Mouse (Mus musculus) ES-E14 (cell line): Measurements from ENCODE around the gene Dazap2. TPM values are rescaled to one million over a fixed set of nuclear protein-coding genes. Genes with fewer than 3 reads are reported as not detected.

ENCODE experiments used
- DNase-seq: peaks from one replicate; pipeline ENCODE4 v3.0.0-alpha.2; 2013; ENCODE audit warnings: low read depth, low spot score
- H3K27ac ChIP-seq: 2 replicates; pipeline ENCODE4 v1.5.1; 2012; ENCODE audit warnings: low read depth, mild to moderate bottlenecking, low read length, moderate library complexity, mixed read lengths; ENCODE audit not compliant: poor library complexity, insufficient read depth, severe bottlenecking
- H3K36me3 ChIP-seq: 2 replicates; pipeline ENCODE4 v1.6.1; 2012; ENCODE audit warnings: mild to moderate bottlenecking, low read length, moderate library complexity, mixed read lengths; ENCODE audit not compliant: control insufficient read depth, poor library complexity, insufficient read depth, severe bottlenecking
- H3K4me1 ChIP-seq, 2 experiments: fragments of 150-350 bp in 1 of 2; sonication (generic) in 1 of 2; 2 replicates each; pipeline ENCODE4 v1.6.1; 2012; ENCODE audit warnings: low read length in 2 of 2, mild to moderate bottlenecking in 1 of 2, mixed read lengths in 1 of 2; ENCODE audit not compliant: control insufficient read depth in 2 of 2, insufficient read depth in 2 of 2, poor library complexity in 1 of 2
- H3K4me3 ChIP-seq, 2 experiments: fragments of 150-350 bp in 1 of 2; sonication (generic) in 1 of 2; 2 replicates each; pipeline ENCODE4 v1.5.1; 2012; ENCODE audit warnings: low read length in 2 of 2, low read depth in 1 of 2, mild to moderate bottlenecking in 1 of 2, mixed read lengths in 1 of 2; ENCODE audit not compliant: insufficient read depth in 1 of 2, poor library complexity in 1 of 2, severe bottlenecking in 1 of 2
- H3K9ac ChIP-seq: 2 replicates; pipeline ENCODE4 v1.6.1; 2012; ENCODE audit warnings: low read depth, mild to moderate bottlenecking, low read length, mixed read lengths; ENCODE audit not compliant: poor library complexity, insufficient read depth, severe bottlenecking
- H3K9me3 ChIP-seq: fragments of 150-350 bp; sonication (generic); 2 replicates; pipeline ENCODE4 v1.6.1; 2012; ENCODE audit warnings: low read depth, mild to moderate bottlenecking, low read length; ENCODE audit not compliant: control insufficient read depth, insufficient read depth
- CHD2 ChIP-seq: IDR thresholded peaks from 2 replicates; pipeline ENCODE4 v1.6.1; 2014; ENCODE audit warnings: mild to moderate bottlenecking, low read depth, low read length, inconsistent platforms
- HCFC1 ChIP-seq: IDR thresholded peaks from 2 replicates; pipeline ENCODE4 v1.6.1; 2012; ENCODE audit warnings: low read length, inconsistent platforms, borderline replicate concordance; ENCODE audit not compliant: insufficient read depth
- MAFK ChIP-seq: IDR thresholded peaks from 2 replicates; pipeline ENCODE4 v1.6.1; 2014; ENCODE audit warnings: mild to moderate bottlenecking, low read depth, low read length, inconsistent platforms; ENCODE audit not compliant: insufficient read depth
- ZC3H11A ChIP-seq: IDR thresholded peaks from 2 replicates; pipeline ENCODE4 v1.6.1; 2012; ENCODE audit warnings: low read depth, mild to moderate bottlenecking, inconsistent platforms, low read length, borderline replicate concordance
- ZNF384 ChIP-seq: IDR thresholded peaks from 2 replicates; pipeline ENCODE4 v1.6.1; 2012; ENCODE audit warnings: low read depth, low read length, inconsistent platforms
- in situ Hi-C, 2 experiments: fragments of 600-800 bp; cut with MboI; formaldehyde crosslinking; loops; one replicate each; pipeline ENCODE4 v1.15.1; 2025; ENCODE audit warnings: low sequenced_read_pairs in 2 of 2, inconsistent platforms in 1 of 2; ENCODE audit not compliant: unreplicated experiment in 2 of 2
- total RNA-seq: library from RNA; depleted of rRNA; stranded (reverse); fragments of 300-350 nt; gene quantifications from 2 replicates; pipeline ENCODE4 v1.2.3, GENCODE M21; 2012

The Dazap2 gene
- total RNA-seq, 1 experiment = 27.6 TPM

DNA sequence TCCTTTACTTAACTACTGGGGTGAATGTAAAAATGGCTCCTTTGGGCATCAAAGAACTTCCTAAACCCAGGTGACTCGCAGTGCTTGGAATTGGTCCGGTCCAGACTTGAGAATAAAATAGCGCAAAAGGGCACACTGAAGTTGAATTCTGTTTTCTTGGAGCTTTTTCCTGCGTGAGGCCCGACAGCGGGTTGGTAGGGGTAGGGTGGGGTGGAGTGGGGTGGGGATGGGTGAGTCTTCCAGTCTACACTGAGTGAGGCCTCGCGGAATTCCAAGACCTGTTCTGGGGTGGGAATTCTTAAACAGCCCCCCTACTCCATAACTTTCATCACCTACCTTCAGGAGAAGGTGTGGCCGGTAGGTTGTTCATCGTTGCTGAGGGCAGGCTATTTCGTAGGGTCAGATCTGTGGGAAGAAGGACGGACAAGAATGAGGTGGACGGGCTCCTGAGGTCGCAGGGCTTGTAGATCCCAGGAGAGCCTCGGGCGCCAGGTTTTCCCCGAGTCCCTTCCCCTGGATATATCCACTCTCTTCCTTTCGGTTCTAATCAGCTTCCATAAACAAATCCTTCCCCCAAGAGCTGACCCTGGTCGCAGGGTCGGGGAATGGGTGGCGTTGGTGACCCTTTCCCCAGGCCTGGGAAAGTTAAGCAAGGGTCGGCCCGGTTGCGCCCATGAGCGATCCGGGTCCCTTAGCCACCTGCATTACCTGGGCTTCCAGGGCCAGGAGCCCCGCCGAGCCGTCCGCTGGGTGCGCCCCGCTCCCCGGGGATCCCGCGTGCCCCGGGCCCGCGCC lies 20.9 kb downstream of the Dazap2 start:
- Histone ChIP-seq H3K4me1 (peaks cover 9 to 38% of the 10 kb centered on the region in 2 experiments; a peak in 3 of 4 replicates), H3K9ac (peak overlapping the region; percentile 76), H3K9me3 (no peaks in the 10 kb centered on the region), H3K4me3 (peak overlapping the region; percentile 76 to 78), H3K36me3 (peaks cover 6% of the 10 kb centered on the region; the same call in 1 of the 2 replicates), H3K27ac (no peak overlapping the region; the same call in 1 of the 2 replicates)
- TF ChIP-seq MAFK (no peak), ZC3H11A (no peak), HCFC1 (no peak), ZNF384 (no peak), CHD2 (no peak)
- no peak for DNase-seq
- in situ Hi-C loops = no loop called here

GRCm38 (mm10) chr15:100636700-100637501 lies 21.8 kb downstream of the Dazap2 start, which contains the start of gene Smagp:
Gene Smagp (minus strand): TSS chr15:100636940.
- DNase-seq = no peak
- H3K4me1 ChIP-seq = peaks cover 6 to 35% of the 10 kb centered on the region in 2 experiments; a peak in 3 of 4 replicates
- in situ Hi-C loops = no loop called here
- peak within 1 kb of the TSS; percentile 76 to 78 for H3K4me3 ChIP-seq
- peaks cover 6% of the 10 kb centered on the region; the same call in 1 of the 2 replicates for H3K36me3 ChIP-seq
- peak within 1 kb of the TSS; percentile 76 for H3K9ac ChIP-seq
- TF ChIP-seq ZC3H11A (no peak), MAFK (no peak), ZNF384 (no peak)
- no peaks in the 10 kb centered on the region for H3K9me3 ChIP-seq
- H3K27ac ChIP-seq = no peak within 1 kb of the TSS; the same call in 1 of the 2 replicates

GRCm38 (mm10) chr15:100637661-100638060 lies 22.5 kb downstream of the Dazap2 start:
- H3K4me3 ChIP-seq = no peak overlapping the region
- H3K27ac ChIP-seq = no peak overlapping the region
- DNase-seq = no peak
- in situ Hi-C loops = no loop called here
- no peak overlapping the region for H3K9ac ChIP-seq
- peaks cover 2% of the 10 kb centered on the region; the same call in 1 of the 2 replicates for H3K36me3 ChIP-seq
- TF ChIP-seq HCFC1 = no peak
- no peak for TF ChIP-seq CHD2
- TF ChIP-seq ZNF384 = no peak
- TF ChIP-seq MAFK = no peak
- no peak for TF ChIP-seq ZC3H11A
- H3K9me3 ChIP-seq = no peaks in the 10 kb centered on the region
- H3K4me1 ChIP-seq = peaks cover 6 to 29% of the 10 kb centered on the region in 2 experiments; a peak in 3 of 4 replicates

GRCm38 (mm10) chr15:100639972-100640750 lies 25.0 kb downstream of the Dazap2 start:
- in situ Hi-C loops = no loop called here
- no peaks in the 10 kb centered on the region; the same call in 1 of the 2 replicates for H3K36me3 ChIP-seq
- H3K4me1 ChIP-seq = peaks cover 3 to 21% of the 10 kb centered on the region in 2 experiments; a peak in 2 of 4 replicates
- no peak overlapping the region for H3K9ac ChIP-seq
- no peak overlapping the region for H3K4me3 ChIP-seq
- H3K9me3 ChIP-seq = no peaks in the 10 kb centered on the region
- H3K27ac ChIP-seq = no peak overlapping the region
- TF ChIP-seq CHD2 (no peak), HCFC1 (no peak), MAFK (no peak), ZC3H11A (no peak), ZNF384 (no peak)
- DNase-seq = no peak
